Mouse (Mus musculus): ENCODE data around the gene Ctnnbl1.

DNA sequence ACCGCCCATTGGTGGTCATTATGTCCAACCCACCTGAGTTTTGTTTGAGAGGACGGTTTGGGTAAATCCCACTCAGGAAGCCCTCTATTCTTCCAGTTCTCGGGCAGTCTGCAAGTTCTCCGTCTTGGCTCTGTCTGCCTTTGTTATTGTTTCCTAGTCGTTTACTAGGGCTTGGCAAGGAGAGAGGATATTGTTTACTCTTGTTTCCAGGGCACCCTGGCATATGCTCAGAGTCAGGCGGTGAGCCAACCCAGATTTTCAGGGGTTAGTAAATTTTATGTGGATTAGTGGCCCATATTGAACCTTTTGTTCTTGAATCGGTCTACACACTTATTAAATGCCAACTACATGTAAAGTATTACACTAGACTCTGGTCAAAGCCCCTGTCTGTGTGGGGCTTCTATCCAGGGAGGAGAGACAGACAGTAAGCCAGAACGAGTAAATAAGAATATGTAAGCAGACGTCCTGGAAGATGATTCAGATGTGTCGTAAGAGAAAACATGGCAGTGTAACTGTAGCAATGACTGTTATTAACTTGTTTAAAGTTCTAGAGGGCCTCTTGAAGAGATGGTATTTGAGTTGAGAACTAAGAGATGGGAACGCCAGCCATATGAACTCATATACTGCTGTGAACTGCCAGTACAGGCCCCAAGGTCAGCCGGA lies 13.9 kb downstream of the Ctnnbl1 start:
- TF ChIP-seq CTCF (IDR thresholded peaks at IDR 0.05) (no peak), EP300 (IDR thresholded peaks at IDR 0.05; ENCODE audit: insufficient read depth, low read depth, low read length) (no peak), POLR2A (IDR thresholded peaks at IDR 0.05; ENCODE audit: insufficient read depth, low read depth, low read length) (no peak)

Measured in heart, adult 2 months (tissue).